Mouse (Mus musculus): Measurements from ENCODE around the gene Vangl1. TPM values are rescaled to one million over a fixed set of nuclear protein-coding genes. Genes with fewer than 3 reads are reported as not detected.

Gene Vangl1
- polyA plus RNA-seq, 1 experiment from 2014 or later = 13.4 TPM

DNA sequence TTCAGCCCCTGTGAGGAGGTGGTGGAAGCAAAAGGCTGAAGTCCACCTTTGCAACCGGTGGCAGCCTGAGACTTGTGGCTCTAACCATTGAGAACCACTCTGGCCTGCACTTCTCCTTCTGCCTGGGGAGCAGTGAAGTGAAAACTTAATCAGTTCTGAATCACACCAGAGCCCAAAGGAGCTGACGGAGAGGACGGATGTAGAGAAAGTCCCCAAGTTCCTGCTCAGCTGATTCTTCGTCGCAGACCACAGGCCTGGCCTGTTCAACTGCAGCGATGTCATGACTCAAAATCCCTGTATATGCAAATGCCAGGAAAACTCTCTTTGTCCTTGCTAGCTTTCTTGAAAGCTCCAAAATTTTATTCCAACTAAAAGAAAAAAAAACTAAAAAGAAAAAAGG lies 80.8 kb downstream of the Vangl1 start:
- Histone ChIP-seq H3K27me3 (ENCODE audit: control insufficient read depth, insufficient read depth, low read length) (no peaks in the 10 kb centered on the region), H3K9ac (ENCODE audit: low read length) (no peak overlapping the region), H3K4me3 (ENCODE audit: low read depth, low read length) (no peak overlapping the region), H3K9me3 (ENCODE audit: control insufficient read depth, low read length) (no peaks in the 10 kb centered on the region), H3K27ac (ENCODE audit: low read depth, low read length) (no peak overlapping the region), H3K4me1 (ENCODE audit: control insufficient read depth, insufficient read depth, low read length) (no peaks in the 10 kb centered on the region), H3K4me2 (ENCODE audit: low read depth) (no peak overlapping the region), H3K36me3 (ENCODE audit: control insufficient read depth, insufficient read depth, low read length) (no peaks in the 10 kb centered on the region)
- 85% methylated on average over 6 of the region's 6 CpGs for WGBS
- ATAC-seq (ENCODE audit: insufficient read depth, low FRiP score, low TSS enrichment) = no peak
- DNase-seq (ENCODE audit: low spot score) = no peak

DNA sequence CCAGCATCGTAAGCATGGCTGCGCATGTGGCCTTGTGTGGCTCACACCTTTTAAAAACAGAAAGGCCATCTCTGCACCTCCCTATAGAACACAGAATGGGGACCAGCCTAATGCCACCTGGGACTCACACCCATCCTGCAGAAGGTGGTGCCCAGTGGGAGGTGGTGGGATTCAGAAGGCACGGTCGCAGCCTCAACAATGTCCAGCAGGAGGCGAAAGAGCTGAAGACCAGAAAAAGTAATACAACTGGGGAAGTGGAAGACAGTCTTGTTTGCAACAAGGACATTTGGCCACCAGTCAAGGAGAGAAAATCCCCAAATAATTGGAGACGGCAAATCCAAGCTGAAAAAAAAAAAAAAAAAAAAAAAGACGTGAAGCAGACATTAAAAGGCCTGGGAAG lies 82.4 kb downstream of the Vangl1 start:
- Histone ChIP-seq H3K4me2 (ENCODE audit: low read depth) (no peak overlapping the region), H3K4me1 (ENCODE audit: control insufficient read depth, insufficient read depth, low read length) (no peaks in the 10 kb centered on the region), H3K9me3 (ENCODE audit: control insufficient read depth, low read length) (no peaks in the 10 kb centered on the region), H3K9ac (ENCODE audit: low read length) (no peak overlapping the region), H3K27me3 (ENCODE audit: control insufficient read depth, insufficient read depth, low read length) (no peaks in the 10 kb centered on the region), H3K4me3 (ENCODE audit: low read depth, low read length) (no peak overlapping the region), H3K36me3 (ENCODE audit: control insufficient read depth, insufficient read depth, low read length) (no peaks in the 10 kb centered on the region), H3K27ac (ENCODE audit: low read depth, low read length) (no peak overlapping the region)
- ATAC-seq (ENCODE audit: insufficient read depth, low FRiP score, low TSS enrichment) (no peak), DNase-seq (ENCODE audit: low spot score) (no peak)
- WGBS = 74% methylated on average over 7 of the region's 7 CpGs

DNA sequence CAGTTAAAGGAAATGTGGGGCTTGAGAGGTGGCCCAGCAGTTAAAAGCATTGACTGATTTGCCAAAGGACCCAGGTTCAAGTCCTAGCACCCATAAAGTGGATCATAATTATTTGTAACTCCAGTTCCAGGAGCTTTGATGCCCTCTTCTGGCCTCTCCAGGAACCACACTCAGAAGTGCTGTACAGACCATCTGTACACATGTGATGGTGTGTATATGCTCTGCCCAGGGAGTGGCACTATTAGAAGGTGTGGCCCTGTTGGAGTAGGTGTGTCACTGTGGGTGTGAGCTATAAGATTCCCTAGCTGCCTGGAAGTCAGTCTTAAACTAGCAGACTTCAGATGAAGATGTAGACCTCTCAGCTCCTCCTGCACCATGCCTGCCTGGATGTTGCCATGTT lies 83.5 kb downstream of the Vangl1 start:
- H3K9ac ChIP-seq (ENCODE audit: low read length) = no peak overlapping the region
- H3K4me2 ChIP-seq (ENCODE audit: low read depth) = no peak overlapping the region
- no peak overlapping the region for H3K4me3 ChIP-seq (ENCODE audit: low read depth, low read length)
- no peak for DNase-seq (ENCODE audit: low spot score)
- no peak for ATAC-seq (ENCODE audit: insufficient read depth, low FRiP score, low TSS enrichment)
- H3K27ac ChIP-seq (ENCODE audit: low read depth, low read length) = no peak overlapping the region
- no peaks in the 10 kb centered on the region for H3K27me3 ChIP-seq (ENCODE audit: control insufficient read depth, insufficient read depth, low read length)
- no peaks in the 10 kb centered on the region for H3K4me1 ChIP-seq (ENCODE audit: control insufficient read depth, insufficient read depth, low read length)
- H3K36me3 ChIP-seq (ENCODE audit: control insufficient read depth, insufficient read depth, low read length) = no peaks in the 10 kb centered on the region
- H3K9me3 ChIP-seq (ENCODE audit: control insufficient read depth, low read length) = no peaks in the 10 kb centered on the region

- H3K36me3 ChIP-seq (ENCODE audit: control insufficient read depth, insufficient read depth, low read length) = no peaks in the 10 kb centered on the region
- WGBS = 86% methylated on average over 7 of the region's 7 CpGs
These were observed 92.4 kb downstream of the Vangl1 start for GRCm38 (mm10) chr3:102111979-102112599.

DNA sequence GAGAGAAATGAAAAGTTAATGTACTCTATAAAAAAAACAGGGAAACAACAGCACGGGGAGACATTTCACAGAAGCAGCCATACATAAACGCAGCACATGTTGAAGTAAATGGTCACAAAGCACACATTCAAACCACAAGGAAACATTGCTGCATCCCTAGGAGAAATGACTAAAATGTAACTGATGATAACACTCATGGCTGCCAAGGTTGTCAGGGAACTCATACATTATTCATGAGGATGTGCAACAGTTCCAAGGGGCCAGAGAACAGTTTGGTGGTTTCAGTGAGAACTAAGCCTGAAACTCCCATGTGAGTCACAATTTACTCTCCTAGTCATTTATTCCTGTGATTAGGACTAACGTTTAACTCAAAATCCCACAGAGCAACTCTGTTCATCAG lies 96.3 kb downstream of the Vangl1 start:
- Histone ChIP-seq H3K36me3 (ENCODE audit: control insufficient read depth, insufficient read depth, low read length) (no peaks in the 10 kb centered on the region), H3K4me3 (ENCODE audit: low read depth, low read length) (no peak overlapping the region), H3K27me3 (ENCODE audit: control insufficient read depth, insufficient read depth, low read length) (no peaks in the 10 kb centered on the region), H3K4me1 (ENCODE audit: control insufficient read depth, insufficient read depth, low read length) (no peaks in the 10 kb centered on the region), H3K27ac (ENCODE audit: low read depth, low read length) (no peak overlapping the region), H3K9ac (ENCODE audit: low read length) (no peak overlapping the region), H3K9me3 (ENCODE audit: control insufficient read depth, low read length) (no peaks in the 10 kb centered on the region), H3K4me2 (ENCODE audit: low read depth) (no peak overlapping the region)
- ATAC-seq (ENCODE audit: insufficient read depth, low FRiP score, low TSS enrichment) = no peak
- DNase-seq (ENCODE audit: low spot score) = no peak
- 87% methylated on average over 3 of the region's 3 CpGs for WGBS

More at GRCm38 (mm10) chr3:102111979-102112599, 92.4 kb downstream of the Vangl1 start:
- Histone ChIP-seq H3K4me3 (ENCODE audit: low read depth, low read length) (no peak overlapping the region), H3K4me2 (ENCODE audit: low read depth) (no peak overlapping the region), H3K9ac (ENCODE audit: low read length) (no peak overlapping the region), H3K4me1 (ENCODE audit: control insufficient read depth, insufficient read depth, low read length) (no peaks in the 10 kb centered on the region), H3K27ac (ENCODE audit: low read depth, low read length) (no peak overlapping the region), H3K27me3 (ENCODE audit: control insufficient read depth, insufficient read depth, low read length) (no peaks in the 10 kb centered on the region), H3K9me3 (ENCODE audit: control insufficient read depth, low read length) (no peaks in the 10 kb centered on the region)
- ATAC-seq (ENCODE audit: insufficient read depth, low FRiP score, low TSS enrichment) (no peak), DNase-seq (ENCODE audit: low spot score) (no peak)

- no peak overlapping the region for H3K27ac ChIP-seq (ENCODE audit: low read depth, low read length)
- WGBS = 80% methylated on average over 9 of the region's 9 CpGs
- no peak for DNase-seq (ENCODE audit: low spot score)
These were observed 100.5 kb downstream of the Vangl1 start for GRCm38 (mm10) chr3:102103811-102104565.

More at GRCm38 (mm10) chr3:102103811-102104565, 100.5 kb downstream of the Vangl1 start:
- H3K4me2 ChIP-seq (ENCODE audit: low read depth) = no peak overlapping the region
- no peaks in the 10 kb centered on the region for H3K4me1 ChIP-seq (ENCODE audit: control insufficient read depth, insufficient read depth, low read length)
- H3K9me3 ChIP-seq (ENCODE audit: control insufficient read depth, low read length) = no peaks in the 10 kb centered on the region
- no peaks in the 10 kb centered on the region for H3K36me3 ChIP-seq (ENCODE audit: control insufficient read depth, insufficient read depth, low read length)
- no peaks in the 10 kb centered on the region for H3K27me3 ChIP-seq (ENCODE audit: control insufficient read depth, insufficient read depth, low read length)
- no peak for ATAC-seq (ENCODE audit: insufficient read depth, low FRiP score, low TSS enrichment)
- no peak overlapping the region for H3K9ac ChIP-seq (ENCODE audit: low read length)
- H3K4me3 ChIP-seq (ENCODE audit: low read depth, low read length) = no peak overlapping the region

Other genes starting within 250 kb of the Vangl1 start
- gene Nhlh2, start 194.6 kb downstream of the Vangl1 start, polyA plus RNA-seq (2014; fragmentation: Nextera tagmentation; extraction: Ambion mirVana) = 94.0 and 109 TPM in 2 replicates
- 8.9 and 9.5 TPM in 2 replicates for gene Casq2, start 118.3 kb downstream of the Vangl1 start, polyA plus RNA-seq (2014; fragmentation: Nextera tagmentation; extraction: Ambion mirVana)